Mouse (Mus musculus) gastrocnemius, postnatal 4 days (tissue): ENCODE results near the gene Shh. TPM values are rescaled to one million over a fixed set of nuclear protein-coding genes. Genes with fewer than 3 reads are reported as not detected.

Experiments
- DNase-seq, 2 experiments: peaks; one replicate each; pipeline ENCODE4 v3.0.0; 2021 to 2022; ENCODE audit warnings: low spot score in 2 of 2, mixed read lengths in 2 of 2
- total RNA-seq, 2 experiments: library from RNA; stranded (reverse); gene quantifications; 2 replicates each; pipeline ENCODE4 v1.2.3; 2021

The Shh gene
- total RNA-seq, 2 experiments from 2014 or later: not detected

DNA sequence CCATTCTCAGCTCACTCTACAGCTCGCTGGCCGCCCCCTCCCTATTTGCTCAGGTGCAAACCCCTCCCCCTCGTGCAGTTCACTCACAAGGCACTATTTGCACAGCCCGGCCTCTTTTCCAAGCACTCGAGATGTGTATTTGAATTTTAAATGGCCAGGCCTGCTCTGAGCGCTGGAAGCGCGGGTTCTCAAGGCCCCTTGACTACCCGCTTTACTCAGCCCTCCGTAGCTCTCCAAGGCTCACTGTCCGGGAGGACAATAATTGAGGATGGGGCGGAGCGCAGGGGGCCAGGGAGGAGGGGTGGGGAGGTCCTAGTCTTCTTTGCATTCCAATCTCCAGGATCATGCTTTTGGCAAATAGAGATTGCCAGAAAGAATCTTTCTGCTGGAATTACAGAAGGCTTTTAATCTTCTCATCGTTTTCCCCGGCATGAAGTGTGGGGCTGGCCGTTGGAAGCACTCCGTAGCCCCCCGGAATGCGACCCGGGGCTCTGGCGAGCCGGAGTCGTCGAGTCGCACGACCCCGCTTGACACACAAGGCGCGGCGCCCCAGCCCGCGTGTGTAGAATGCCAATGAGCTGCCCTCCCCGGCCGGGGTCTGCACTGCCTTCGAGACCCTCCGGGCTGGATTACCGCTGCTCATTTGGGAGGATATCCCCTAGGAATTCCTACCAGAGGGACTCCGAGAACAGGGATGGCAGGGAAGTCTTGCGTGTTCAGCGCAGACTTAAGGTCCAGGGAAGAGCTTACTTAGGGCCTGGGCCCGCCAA lies 7.4 kb downstream of the Shh start:
- no peak for DNase-seq

DNA sequence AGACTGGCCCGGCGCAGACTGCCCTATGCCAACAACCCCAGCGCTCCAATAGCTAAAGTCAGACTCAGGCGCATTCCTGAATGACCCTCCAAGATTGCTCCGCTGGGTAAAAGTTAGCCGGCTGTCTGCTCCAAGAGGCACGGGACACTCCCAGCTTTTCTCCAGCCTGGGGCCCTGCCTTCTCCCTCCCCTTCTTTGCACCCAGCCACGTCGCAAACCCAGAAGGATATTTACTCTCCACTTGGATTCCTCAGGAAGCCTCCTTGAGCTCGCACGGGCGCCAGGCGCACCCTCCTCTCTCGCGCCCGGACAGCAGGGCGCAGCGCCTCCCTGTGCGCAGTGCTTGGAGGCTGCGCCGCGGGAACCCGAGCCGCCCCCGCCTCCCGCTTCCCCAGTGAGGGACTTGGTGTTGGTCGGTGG lies 8.2 kb downstream of the Shh start:
- no peak for DNase-seq

DNA sequence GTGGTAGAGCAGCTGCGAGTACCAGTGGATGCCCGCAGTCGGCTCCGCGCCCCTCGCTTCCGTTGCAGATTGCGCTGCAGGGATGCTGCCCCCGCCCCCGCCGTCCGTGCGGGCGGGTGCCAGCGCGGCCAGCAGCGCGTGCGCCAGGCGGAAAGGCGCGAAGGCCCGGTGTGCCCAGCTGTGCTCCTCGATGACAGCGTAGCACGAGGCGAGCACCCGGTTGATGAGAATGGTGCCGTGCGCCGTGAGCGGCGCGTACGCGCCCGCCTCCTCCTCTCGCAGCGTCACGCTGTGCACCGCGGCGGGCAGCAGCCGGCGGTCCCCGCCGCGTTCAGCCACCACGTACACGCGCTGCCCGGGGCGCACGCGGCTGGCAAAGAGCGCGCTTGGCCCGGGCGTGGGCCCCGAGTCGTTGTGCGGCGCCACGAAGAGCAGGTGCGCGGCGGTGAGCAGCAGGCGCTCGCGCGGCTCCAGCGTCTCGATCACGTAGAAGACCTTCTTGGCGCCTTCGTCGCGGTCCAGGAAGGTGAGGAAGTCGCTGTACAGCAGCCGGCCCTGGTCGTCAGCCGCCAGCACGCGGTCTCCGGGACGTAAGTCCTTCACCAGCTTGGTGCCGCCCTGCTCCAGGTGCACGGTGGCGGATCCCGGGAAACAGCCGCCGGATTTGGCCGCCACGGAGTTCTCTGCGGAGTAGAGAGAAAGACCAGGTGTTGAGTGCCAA lies 9.0 kb downstream of the Shh start:
- DNase-seq: peak in 1 of 2 experiments; percentile 13

DNA sequence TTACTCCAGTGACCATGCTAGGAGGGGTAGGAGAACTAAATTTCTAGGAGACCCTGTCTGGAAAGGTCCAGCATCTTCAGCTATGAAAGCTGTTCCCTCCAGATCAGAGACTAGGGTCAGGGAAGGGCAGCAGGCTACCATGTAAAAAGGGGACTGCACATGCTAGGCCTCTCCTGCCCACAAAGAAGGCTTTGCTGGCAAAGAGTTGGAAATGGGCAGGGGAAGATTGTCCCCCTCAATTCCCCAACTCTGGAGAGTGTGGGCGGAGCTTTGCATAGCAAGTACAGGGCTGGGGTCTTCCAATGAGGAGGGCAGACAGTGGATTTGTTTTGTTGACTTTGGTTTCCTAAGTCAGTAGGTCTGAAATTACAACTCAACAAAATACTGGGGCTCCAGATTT lies 10.7 kb downstream of the Shh start:
- peak in 1 of 2 experiments; percentile 2 for DNase-seq

DNA sequence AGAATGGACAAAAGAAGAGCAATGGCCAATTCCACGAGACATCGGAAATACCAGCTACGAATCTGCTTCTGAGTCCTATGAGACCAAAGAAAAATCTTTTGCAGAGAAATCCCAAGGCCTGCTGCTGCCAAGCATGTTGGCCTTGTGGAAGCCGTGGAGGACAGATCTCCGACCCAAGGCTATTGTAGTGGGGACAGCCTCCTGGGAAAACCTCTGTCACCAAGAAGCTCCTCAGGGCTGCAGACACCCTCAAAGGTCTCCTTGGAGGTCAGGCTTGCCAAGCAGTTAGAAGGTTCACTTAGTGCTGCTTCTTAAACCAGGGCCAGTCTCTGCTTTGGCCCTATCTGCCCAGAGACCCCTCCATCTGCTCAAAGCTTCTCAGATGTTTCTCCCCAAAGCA lies 11.3 kb downstream of the Shh start:
- peak in 1 of 2 experiments; percentile 3 for DNase-seq

DNA sequence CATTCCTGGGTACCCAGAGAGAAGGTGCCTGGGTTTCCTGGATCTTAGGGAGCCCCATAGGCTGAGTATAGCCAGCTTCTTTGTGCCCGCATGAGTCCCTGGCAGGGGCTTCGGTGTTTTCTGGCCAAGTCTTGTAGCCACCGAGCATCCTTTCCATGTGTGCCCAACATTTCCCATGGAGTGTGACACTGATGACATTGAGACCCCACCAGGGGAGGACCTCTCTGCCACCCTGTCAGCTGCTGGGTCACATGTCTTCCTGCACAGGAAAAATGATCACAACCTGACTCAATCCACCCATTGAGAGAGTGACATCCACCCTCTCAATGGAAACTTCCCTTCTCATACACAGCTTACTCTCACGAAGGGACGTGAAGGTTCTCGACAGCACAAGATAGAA lies 12.5 kb downstream of the Shh start:
- DNase-seq: peak in 1 of 2 experiments; percentile 4

DNA sequence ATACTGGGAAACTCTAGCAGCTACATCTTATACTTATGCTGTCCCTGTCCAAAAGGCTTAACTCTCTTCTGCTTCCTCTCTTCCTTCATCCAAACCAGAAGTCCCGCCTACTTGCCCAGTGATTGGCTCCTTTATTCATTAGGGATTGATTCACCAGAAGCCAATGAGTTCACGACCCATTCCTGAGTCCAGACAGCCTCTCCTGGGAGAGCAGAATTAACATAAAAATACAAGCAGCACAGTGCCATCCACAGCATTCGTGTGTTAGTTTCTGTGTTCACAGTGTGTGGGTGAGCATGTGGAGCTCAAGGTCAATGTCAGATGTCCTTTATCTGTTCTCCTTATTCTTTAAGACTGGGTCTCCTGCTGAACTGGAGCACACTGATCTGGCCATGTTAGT lies 13.5 kb downstream of the Shh start:
- DNase-seq: no peak

DNA sequence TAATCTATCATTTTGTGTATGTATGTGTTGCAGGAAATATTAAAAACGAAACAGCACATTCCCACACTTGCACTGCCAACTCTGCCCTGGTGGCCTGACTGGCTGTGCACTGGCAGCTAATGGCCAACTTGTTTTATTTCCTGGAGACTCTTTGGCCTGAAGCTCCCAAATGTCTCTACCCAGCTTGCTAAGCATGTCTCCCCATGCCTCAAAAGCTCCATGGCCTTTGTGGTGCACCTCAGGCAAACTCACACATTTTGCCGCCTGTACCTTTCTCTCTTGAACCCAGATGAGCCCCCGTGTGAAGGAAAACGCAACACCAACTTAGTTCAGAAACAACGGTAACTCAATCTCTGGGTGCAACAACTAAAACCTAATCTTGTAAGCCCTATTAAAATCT lies 14.0 kb downstream of the Shh start:
- peak in 1 of 2 experiments; percentile 4 for DNase-seq

DNA sequence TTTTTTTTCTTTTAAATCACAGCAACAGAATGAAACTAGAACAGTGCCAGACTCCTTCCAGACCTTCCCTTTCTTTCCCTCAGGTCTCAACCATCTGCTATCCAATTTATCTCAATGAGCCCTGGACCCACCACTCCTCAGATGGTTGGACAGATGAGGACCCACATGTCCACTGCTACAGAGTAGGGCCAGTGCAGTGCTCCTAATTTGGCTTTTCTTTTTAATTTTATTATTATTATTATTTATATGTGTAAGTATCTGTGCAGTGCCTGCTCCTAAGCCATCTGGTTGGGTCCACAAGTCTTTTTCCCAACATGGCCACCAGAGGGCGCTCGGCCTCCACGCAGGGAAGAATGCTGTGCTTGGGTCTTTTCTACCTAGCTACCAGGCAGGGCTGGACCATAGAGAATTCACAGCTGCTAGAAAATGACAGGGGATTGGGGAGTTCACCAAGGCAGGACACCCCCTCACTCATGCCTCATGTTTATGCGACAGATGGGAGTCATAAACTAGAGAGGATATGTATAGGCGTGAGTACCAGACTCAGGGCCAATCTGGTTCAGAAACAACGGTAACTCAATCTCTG lies 15.9 kb downstream of the Shh start:
- peak; percentile 59 to 71 for DNase-seq

DNA sequence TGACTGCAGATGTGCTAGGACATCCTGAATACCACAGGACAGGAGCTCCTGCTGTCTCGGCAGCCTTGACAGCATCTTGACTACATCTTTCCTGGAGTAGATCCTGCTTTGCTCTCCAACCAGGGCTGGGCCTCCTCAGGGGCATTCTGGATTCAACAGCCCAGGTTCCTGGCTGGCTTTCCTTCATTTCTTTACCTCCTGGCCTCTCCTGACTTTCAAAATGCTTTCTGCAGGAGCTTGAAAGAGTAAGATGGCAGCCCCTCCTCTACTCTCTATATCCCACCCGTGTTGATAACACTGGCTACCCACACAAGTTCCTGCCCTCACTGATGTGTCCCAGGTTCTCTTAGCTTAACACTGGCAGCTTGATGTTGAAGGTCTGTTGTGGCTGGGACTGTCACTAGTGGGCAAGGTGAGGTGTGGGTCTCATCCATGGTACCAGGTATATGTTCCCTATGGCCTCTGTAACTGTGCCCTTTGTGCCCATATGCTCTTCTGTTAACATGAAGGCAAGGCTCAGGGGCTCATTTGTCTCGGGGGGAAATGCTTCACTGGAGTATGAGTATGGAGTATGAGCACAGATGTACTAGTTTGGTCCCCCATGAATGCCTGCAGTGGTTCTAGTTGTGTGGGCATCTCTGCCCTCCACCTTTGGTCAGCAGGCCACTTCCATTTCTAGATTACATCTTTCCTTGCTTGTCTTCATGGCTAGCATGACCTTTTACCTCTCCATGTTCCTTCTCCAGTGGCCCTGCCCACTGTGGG lies 16.7 kb downstream of the Shh start:
- peak in 1 of 2 experiments; percentile 5 for DNase-seq

DNA sequence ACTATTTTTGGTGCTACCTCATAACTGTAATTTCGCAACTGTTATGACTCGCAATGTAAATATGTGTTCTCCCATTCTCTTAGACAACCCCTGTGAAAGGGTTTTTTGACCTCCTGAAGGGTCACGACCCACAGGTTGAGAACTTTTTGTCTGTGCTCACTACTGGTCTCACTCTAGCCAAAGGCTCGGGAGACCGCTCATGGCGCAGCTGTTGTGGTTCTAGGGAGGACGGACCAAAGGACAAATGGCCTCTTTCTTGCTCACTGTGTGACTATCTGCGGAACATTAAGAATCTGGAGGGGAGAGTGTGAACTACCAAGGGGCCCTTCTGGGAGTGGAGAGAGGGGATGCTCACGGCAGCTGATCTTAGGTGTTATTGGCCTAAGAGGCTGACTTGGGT lies 41.1 kb downstream of the Shh start:
- DNase-seq: no peak

DNA sequence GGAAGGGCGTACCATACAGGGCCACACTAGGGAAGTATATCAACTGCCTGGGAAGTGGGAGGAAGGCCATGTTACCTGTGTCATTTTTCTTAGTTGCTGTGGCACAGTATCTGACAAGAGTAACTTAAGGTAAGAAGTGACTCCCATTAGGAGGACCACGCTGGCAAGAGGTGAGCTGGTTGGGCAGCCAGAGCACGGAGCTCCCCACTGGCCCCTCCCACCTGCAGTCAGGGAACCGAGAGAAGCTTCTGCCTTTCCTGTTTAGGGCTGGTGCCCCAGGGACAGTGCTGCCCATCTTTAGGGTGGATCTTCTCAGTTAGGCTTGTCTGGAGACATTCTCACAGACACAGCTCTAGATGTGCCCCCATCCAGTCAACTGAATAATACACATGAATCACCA lies 43.3 kb downstream of the Shh start:
- DNase-seq: no peak

DNA sequence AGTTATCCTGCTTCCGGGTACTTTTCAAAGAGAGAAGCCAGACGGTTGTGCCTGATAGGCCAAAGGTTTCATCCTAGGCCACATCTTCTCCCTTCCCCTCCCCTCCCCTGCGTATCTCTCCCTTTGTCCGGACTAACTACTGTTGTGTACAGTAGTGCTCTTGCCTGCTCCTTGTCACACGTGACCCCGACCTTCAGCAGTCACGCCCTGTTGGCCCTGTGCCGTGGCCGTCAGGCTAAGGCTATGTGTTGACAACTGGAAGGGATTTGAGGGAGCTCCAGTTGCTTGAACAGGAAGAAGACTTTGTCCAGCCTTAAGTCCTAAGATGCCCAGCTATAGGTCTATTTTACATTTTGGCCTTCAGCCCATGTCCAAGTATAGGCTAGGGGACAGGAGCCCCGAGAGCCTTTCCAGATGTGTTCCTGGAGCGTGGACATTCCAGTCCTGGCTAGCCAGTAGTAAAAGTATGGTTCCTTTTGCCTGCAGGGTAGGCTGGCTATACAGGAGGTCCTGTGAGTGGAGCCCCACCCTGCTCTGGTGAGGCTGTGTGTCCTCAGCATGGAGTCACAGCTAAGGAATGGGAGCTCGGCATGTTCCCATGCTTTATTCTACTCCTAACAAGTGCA lies 47.3 kb downstream of the Shh start:
- DNase-seq: no peak

DNA sequence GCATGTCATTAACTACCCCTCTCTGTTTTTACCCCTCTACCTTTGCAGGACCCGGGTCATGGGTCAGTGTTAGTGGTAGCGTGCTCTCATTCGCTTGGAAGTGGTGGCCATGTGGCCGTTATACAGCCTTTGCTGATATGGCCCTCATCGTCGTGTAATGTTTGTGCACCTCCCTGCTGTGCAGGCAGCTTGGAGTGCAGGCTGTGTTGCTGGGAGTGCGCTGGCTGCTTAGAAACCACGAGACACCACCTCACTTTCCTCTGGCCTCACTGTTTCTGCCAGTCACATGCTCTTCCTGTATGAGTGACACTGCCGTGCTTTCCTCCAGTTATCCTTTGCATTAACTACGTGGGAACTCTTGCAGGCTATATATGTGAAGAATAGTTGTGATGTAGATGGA lies 48.3 kb downstream of the Shh start:
- no peak for DNase-seq

DNA sequence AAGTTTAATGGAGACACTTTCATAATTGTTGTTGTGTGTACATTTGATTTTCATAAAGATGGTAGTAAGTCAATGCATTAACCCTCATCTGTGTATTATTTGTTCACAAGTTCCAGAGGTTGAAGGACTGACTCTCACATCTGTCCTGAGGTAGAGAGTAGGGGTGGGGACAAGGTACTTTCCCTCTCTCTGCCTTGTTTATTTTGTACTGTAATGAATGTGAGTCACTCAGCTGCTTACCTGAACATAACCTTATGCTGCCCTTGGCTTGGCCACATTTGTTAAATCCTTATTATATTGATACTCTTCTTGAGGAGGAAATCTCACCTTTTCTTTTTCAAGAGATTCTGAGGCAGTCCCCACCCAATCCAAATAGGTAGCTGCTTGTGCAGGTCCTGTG lies 51.0 kb downstream of the Shh start:
- DNase-seq: no peak

DNA sequence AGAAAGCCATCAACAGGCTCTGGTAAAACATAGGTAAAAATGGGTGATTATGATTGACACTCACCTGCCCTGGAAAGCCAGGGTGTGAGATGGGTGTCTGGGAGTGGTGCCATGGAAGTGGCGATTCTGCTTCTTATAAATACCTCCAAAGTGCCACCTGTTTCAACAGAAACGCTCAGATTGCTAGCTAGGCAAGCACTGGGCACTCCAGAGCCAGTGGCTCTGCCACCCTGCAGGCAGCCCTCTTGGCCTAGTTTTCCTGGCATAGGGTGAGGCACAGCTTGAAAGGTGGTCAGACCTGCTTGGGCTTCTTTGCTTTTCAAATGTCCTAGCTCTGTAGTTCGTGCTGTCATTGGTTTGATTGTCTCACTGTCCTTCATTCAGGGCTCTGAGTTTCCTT lies 53.0 kb downstream of the Shh start:
- DNase-seq: no peak

DNA sequence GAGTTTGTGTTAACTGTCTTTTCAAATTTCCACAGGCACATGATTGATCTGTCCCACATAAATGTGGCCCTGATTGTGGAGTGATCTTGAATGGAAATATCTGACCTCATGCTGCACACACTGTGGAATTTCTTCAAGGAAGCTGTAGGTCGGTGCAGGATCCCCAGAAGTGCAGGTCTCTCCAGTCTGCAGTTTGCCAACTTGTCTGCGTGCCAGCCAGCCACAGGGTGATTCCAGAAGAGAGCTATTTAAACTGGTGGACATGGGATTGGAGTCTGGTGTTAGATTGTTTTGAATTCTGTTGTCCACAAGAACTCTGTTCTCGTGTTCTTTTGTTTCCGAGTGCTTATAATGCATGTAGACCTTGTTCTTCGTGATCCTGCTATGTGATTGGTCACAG lies 53.5 kb downstream of the Shh start:
- no peak for DNase-seq

DNA sequence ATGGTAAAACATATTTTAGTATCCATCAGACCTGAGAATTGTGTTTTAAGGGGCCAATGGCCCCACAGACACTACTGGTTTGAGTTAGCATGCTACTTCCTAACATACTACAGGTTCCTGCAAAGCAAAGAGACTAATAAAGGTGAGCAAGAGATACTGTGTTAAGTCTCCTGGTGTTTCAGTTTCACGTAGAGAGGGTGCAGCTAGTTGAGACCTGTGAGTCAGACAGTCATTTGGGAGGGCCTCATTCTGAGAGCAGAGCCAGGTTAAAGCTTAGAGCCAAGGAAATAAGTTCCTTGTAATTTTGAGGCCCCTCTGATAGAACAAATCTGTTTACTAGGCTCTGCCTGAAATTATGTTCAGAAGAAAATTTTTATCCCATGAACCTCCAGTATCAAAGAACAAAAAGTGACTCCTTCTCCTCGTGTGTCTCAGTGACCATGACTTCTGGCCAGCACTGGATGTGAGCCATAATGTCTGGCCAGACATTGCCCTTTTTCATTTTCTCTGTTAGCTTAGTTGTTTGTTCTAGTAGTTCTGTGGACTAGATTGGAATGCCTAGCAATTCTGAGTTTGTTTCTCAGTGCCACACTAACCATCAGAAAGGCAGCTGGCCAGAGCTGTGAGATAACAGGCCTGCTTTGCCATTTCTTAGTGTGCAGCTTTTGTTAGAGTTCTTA lies 54.9 kb downstream of the Shh start:
- DNase-seq: no peak
